Mouse (Mus musculus): ENCODE measurements around the gene Grk2.

Grk2 gene

DNA sequence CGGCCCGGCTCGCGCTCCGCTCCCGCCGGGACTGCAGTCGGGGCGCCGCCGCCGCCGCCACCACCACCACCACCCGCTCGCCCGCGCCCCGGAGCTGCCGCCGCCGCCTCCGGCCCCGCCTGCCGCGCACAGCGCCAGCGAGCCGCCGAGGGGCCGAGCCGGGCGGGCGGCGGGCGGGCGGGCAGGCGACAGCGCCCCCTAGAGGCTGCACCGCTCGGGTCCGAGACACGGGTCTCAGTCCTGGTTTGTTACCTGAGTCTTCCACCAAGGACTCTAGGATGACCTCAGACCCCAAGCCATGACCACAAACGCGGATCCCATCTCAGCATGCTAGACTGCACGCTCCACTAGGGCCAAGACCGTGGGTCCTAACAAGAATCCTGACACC lies at the start of gene Grk2:
Grk2 (minus strand) TSS at position 33 of the 388 bp plus-strand sequence.
- peak; percentile 83 for DNase-seq

- no peak for DNase-seq
These were observed 43.4 kb upstream of the Grk2 start for GRCm38 (mm10) chr19:4349455-4349854.

DNA sequence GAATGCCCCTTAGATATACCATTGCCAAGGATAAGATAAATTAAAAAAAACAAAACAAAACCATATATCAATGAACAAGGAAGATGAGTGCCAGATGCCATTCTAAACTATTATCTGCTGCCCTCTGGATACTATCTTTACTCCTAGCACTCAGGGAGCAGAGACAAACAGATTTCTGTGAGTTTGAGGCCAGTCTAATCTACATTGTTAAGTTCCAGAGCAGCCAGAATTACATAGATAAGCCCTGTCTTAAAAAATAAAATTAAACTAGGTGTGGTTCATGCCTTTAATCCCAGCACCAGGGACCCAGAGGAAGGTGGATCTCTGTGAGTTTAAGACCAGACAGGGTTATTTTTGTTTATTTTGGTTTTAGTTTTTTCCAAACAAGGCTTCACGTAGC lies 40.5 kb upstream of the Grk2 start:
- DNase-seq: no peak

GRCm38 (mm10) chr19:4338162-4338561 lies 32.1 kb upstream of the Grk2 start:
- peak; percentile 77 for DNase-seq

- peak; percentile 95 for DNase-seq
These were observed 27.8 kb upstream of the Grk2 start for GRCm38 (mm10) chr19:4333791-4334190.

DNA sequence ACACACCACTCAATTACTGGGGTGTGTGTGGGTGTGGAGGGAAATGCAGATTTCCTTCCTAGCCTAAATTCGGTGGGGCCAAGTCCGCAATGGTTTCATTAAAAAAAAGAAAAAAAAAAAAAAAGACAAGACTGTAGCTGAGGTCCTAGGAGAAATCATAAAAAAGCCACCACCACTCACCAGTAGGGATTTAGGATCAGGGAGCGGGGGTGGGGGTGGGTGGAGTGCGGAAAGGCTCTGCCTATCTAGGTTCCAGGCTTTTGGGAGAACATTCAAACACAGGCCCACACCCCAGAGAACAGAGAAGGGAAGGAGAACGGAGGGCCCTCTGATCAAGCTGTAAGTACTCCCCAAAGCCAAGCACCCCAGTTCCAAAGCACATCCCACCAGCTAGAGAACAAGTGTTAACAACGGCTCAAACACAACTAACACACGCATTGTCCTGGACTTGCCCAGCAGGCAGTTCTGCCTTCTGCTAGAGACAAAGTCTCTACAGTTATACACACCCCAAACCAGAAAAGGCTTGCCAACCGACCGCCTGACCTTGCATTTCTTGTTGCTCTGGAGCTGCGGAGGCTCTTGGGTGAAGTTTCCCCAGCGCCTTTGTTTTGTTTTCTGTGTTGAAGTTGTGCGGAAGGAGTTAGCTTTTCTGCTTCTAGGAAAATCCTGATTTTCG lies 27.2 kb upstream of the Grk2 start:
- no peak for DNase-seq

DNA sequence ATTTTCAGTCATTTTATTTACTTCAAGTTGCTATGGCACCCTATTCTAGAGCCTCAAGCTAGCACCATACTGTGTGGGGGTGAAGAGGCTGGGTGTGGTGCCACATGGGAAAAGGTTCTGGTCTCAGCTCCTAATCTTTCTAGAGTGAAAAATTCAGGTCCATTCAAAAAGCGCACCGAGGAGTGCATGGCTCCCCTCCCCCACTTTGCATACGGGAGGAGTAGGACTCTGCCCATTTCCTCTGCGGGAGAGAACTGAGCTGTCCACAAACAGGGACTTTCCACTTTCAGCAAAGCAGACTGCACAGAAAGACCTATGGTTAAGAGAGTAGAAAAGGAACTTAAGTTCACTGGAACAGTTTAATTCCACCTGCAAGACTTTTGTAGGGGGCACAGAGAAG lies 26.6 kb upstream of the Grk2 start:
- DNase-seq: no peak

- no peak for DNase-seq
These were observed 25.3 kb upstream of the Grk2 start for GRCm38 (mm10) chr19:4331273-4331672.

- no peak for DNase-seq
These were observed 24.6 kb upstream of the Grk2 start for GRCm38 (mm10) chr19:4330603-4331002.

- DNase-seq: no peak
These were observed 22.8 kb upstream of the Grk2 start for GRCm38 (mm10) chr19:4328737-4329304.

GRCm38 (mm10) chr19:4326881-4327280 lies 20.9 kb upstream of the Grk2 start:
- no peak for DNase-seq

DNA sequence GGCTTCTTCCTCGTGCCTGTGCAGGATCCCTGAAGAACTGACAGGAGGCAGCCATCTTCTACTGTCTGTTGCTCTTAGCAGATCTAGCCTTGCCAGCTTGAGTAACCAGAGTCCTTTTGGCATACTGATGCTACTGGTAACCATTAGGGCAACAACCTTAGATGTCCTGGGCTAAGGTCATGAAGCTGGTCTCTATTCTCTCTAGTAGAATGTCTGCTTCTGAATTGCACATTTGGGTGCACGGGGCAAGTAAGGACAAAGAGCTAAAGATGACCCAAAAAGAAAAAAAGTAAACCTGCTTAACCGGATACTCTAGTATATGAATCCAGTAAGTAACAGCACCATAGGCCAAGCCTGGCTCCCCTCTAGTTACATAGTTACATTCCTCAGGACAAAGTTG lies 20.1 kb upstream of the Grk2 start:
- no peak for DNase-seq

DNA sequence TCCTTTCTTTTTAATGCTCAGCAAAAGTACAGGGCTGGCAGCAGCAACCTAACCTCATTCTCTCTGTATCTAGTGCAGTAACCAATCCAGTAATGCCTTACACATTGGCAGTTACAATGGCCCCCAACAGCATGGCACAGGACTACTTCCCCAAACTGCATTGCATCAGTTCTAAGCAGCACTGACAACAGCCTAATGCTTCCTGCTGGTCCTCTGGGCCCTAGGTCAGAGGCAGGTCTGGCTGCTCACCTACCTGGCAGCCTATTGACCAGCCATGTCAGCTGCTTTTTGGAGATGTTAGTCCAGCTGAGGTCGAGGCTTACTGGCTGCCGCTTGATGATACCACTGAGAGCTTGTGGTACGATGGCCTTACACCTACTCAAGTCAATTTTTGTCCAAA lies 16.1 kb upstream of the Grk2 start:
- no peak for DNase-seq

GRCm38 (mm10) chr19:4321622-4322021 lies 15.6 kb upstream of the Grk2 start:
- no peak for DNase-seq

DNA sequence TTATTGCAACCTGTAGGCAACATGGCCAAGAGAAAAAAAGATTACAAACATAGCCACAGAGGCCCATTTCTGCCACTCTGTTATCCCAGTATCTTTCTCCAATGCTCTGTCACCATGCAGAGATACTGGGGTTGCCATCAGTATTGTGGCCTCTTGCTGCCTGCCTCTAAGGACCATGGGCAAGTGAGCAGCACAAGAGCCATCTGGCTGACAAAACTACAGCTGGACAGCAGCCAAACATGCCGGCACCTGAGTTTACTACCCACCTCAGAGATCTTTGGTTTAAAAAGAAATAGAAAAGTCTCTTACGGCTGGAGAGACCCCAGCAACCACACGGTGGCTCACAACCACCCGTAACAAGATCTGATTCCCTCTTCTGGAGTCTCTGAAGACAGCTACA lies 13.2 kb upstream of the Grk2 start:
- DNase-seq: peak; percentile 57

DNA sequence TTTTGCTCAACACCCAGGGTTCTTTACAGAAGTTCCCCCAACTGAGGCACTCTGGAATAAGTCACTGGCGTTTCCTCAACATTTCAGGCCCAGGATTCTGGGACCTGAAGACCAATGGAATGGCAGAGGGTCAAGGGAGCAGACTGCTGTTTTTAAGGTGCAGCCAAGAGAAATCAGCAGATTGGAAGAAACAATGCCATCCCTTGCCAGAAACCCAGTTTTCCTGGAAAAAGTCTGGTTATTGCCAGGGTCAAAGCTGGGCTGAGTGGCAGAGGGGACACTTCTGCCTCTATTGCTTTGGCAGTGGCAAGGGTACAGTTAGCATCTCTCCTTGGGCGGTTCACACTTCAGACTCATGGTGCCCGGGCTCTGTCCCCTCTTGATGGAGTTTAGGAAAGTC lies 11.2 kb upstream of the Grk2 start:
- no peak for DNase-seq

DNA sequence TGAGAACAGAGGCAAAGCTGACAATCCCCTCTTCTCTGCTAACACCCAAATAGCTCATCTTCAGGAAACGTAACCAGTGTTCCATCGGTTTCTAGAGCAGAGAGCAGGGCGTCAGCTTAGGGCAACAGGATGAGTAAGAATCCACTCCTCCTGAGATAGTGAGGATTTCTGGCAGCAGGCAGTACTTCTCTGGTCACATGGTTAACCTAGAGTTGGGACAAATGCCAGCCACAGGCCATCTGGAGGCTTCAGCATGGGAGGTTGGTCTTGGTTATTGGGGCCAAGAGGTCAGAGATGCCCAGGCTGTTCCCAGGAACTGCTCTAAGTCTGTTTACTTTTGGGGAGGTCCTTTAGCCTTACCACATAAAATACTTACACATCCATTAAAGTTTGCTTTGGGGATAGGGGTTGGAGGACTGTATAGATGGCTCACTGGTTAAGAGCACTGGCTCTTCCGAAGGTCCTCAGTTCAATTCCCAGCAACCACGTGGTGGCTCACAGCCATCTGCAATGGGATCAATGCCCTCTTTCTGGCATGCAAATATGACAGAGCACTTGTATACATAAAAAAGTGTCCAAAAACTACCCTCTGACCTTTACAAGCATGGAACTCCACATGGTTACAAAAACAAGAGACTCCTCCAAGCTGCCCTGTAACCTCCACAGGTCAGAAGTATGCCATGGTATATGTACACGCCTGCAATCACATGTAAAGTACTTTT lies 9.4 kb upstream of the Grk2 start:
- DNase-seq: peak; percentile 94

DNA sequence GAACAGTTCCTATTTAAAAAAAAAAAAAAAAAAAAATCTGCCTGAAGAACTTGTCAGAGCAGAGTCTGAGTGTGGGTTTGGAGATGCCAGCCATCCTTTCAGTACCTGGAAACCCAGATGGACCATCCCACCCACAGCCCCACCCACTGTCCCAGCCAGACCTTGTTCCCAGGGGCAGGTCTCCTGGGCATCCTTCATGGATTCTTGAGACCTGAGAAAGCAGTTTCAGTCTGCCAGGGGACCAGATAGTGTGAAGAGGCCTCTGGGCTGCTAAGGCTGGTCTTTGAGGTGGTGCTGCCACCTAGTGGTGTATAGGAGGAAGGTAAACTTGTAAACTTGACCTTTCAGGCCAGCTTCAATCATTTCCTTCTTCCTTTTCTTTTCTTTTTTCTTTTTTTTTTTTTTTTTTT lies 3.8 kb upstream of the Grk2 start:
- DNase-seq: peak; percentile 84

GRCm38 (mm10) chr19:4309302-4309701 lies 3.3 kb upstream of the Grk2 start:
- DNase-seq: peak; percentile 54

DNA sequence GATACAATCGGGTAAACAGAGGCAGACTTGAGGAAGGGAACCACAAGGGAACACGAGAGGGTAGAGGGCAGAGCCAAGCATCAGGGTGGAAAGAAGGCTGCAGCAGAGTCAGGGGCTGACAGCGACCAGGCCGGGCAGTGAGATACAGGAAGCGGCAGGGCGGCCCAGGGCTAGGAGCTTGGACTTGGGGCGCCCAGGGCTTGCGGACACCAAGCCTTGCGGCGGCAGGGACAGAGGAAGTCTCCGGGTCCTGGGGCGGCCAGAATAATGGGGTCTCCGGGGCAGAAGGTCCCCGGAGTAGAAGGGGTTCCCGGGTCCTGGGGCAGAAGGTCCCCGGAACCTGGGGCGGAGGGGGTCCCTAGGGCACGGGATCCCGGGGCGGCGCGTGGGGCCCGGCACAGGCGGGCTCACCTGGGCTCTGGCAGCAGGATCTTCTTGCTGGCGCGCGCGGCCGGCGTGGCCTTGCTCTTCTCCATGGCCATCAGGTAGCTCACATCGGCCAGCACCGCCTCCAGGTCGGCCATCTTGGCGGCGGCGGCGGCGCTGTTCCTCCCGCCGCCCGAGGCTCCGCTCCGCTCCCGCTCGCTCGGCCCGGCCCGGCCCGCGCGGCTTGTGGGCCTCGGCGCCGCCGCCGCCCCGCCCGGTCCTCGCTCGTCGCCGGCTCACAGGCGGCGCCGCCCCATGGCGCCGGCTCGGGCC lies 382 bp downstream of the Grk2 start:
- peak; percentile 65 for DNase-seq

DNA sequence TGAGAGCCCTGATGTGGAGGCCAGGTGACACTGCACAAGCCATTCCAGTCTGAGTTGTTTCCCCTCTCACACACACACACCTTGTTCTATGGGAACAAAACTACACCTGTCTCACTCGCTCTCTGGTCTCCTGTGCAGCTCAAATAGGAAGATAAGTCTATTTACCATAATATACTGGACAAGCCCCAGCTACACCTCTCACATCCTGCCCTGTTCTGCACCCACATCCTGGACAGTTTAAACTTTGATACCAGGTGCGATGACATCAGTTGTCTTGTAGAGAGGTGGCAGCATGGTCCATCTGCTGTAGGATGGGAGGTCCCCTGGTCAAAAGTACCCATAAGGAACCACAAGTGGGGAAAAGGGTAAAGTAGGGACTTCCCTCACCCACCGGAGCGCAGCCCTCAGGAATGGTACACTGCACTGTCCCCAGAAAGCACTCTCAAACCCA lies 1.1 kb downstream of the Grk2 start:
- peak; percentile 68 for DNase-seq

DNA sequence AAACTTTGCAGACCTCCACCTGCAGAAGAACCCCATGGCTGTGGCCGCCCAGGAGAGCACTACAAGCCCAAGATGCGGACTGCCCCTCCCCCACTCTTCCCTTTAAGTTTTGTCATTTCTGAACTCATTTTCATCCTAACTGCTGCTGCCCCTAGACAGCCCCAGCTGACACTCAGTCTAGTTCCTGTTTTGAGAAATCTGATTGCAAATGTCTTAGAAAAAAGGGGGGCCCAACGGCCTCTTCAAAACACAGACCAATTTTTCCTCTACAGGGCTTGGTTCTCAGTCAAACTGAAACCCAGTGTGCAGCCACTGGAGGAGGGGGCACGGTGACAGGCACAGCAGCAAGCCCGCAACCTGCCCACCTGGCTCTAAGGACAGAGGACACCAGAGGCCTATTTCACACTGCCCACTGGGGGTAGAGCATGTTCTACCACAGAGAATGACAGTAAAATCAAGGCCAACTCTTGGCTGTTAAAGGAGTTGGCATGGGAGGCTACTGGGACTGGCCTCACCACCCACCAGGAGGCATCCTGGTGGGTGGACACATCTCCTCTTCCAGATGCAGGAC lies 1.7 kb downstream of the Grk2 start:
- DNase-seq: peak; percentile 73

GRCm38 (mm10) chr19:4303640-4303995 lies 2.4 kb downstream of the Grk2 start:
- no peak for DNase-seq

Measured in cerebellum, adult 9-10 months (tissue).